In the genomic region with DNA sequence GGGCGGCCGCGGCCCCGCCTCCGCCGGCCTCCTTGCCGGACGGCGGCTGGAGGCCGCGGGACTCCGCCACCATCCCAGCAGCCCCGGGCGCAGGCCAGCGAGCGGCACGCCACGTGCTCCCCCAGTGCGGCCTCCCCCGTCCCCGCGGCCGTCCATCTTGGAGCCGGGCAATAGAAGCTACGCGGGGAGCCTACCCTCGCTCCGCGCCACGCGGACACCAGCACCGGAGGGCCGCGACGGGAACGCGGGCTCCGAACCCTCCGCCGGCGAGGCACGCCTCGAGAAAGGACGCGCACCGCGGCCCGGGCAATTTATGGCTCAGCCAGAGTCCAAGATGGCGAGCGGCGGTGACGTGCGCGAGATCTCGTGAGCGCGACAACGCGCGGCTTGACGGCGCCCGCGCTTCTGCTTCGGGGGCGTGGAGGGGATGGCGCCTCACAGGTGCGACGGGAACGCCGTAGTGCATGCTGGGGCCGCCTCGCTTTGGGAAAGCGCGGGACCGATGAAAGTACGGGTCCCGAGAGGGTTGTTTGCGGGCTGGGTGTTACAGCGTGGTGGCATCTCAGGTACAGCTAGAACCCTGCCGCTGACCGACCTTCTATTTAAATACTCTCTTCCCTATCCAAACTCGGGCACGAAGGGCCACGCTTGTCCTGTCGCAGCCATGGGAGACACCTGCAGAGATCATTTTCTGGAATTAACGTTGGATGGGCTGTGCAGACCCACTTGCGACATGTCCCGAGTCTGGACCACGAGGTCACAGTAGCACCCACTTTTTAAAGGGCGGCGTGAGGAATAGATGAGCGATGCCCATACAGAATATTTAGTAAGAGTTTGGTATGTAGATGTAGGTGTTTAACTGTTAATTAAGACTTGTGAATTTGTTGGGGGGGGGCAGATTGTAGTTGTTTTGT, we compare ENCODE assay signal across 7 mouse cellular contexts. TPM values are rescaled to one million over a fixed set of nuclear protein-coding genes. Genes with fewer than 3 reads are reported as not detected.
DNase-seq lines count a peak whose midpoint lies in the region; ATAC-seq and TF ChIP-seq lines count a peak whose summit lies in the region.

A gene (plus strand): TSS at position 157 of the 914 bp plus-strand sequence.
A gene (minus strand): TSS at position 400 of the 914 bp plus-strand sequence.

- H3K36me3 ChIP-seq in intestine, embryonic 16.5 days (ENCODE audit: control insufficient read depth, insufficient read depth, low read length) = no peaks in the 10 kb centered on the region
- no peaks in the 10 kb centered on the region for H3K36me3 ChIP-seq in midbrain, embryonic 12.5 days
- H3K36me3 ChIP-seq in small intestine, adult 2 months (ENCODE audit: control insufficient read depth, insufficient read depth, low read length) = no peaks in the 10 kb centered on the region

- H3K9me3 ChIP-seq in intestine, embryonic 16.5 days (ENCODE audit: control insufficient read depth, low read length) = no peaks in the 10 kb centered on the region
- no peaks in the 10 kb centered on the region for H3K9me3 ChIP-seq in midbrain, embryonic 12.5 days

- under 1% methylated on average over 87 of the region's 93 CpGs for WGBS in intestine, embryonic 16.5 days
- under 1% methylated on average over 83 of the region's 93 CpGs for WGBS in midbrain, embryonic 12.5 days
- under 1% methylated on average over 93 of the region's 93 CpGs for WGBS in small intestine, adult 2 months

- peak; percentile 96 for DNase-seq in adrenal gland, adult 2 months
- DNase-seq in embryo, embryonic 11.5 days (ENCODE audit: low read depth, low spot score) = peak; percentile 92
- peak; percentile 83 to 93 for DNase-seq in gastrocnemius, postnatal 4 days (ENCODE audit: low spot score in 2 of 2)
- DNase-seq in left cerebral cortex, postnatal 4 days = peak; percentile 95

- peaks cover 21% of the 10 kb centered on the region for H3K4me1 ChIP-seq in intestine, embryonic 16.5 days (ENCODE audit: control insufficient read depth, insufficient read depth, low read length)
- H3K4me1 ChIP-seq in midbrain, embryonic 12.5 days = peaks cover 23% of the 10 kb centered on the region
- peaks cover 8% of the 10 kb centered on the region; the same call in 1 of the 2 replicates for H3K4me1 ChIP-seq in small intestine, adult 2 months (ENCODE audit: control insufficient read depth, insufficient read depth, insufficient read length, low read length)

- no peaks in the 10 kb centered on the region for H3K27me3 ChIP-seq in intestine, embryonic 16.5 days (replicated peaks; ENCODE audit: control insufficient read depth, insufficient read depth, low read length)
- H3K27me3 ChIP-seq in midbrain, embryonic 12.5 days = no peaks in the 10 kb centered on the region
- no peaks in the 10 kb centered on the region for H3K27me3 ChIP-seq in small intestine, adult 2 months (ENCODE audit: control insufficient read depth, insufficient read depth, low read length)

- intact Hi-C loops in left cerebral cortex, postnatal 4 days (cut with DNase I) = no loop called here

- TF ChIP-seq POLR2A in small intestine, adult 2 months (IDR thresholded peaks at IDR 0.05; ENCODE audit: low read depth, low read length) = peak; percentile 44

- peak within 1 kb of the TSS; percentile 98 for H3K27ac ChIP-seq in intestine, embryonic 16.5 days (ENCODE audit: low read length)
- peak within 1 kb of the TSS; percentile 89 for H3K27ac ChIP-seq in midbrain, embryonic 12.5 days (replicated peaks)
- H3K27ac ChIP-seq in small intestine, adult 2 months (ENCODE audit: insufficient read depth, low read depth, low read length) = peak within 1 kb of the TSS; percentile 89

- peak within 1 kb of the TSS; percentile 64 for H3K4me2 ChIP-seq in intestine, embryonic 16.5 days (ENCODE audit: low read depth, low read length)
- peak within 1 kb of the TSS; percentile 65 for H3K4me2 ChIP-seq in midbrain, embryonic 12.5 days (replicated peaks)

- ATAC-seq in intestine, embryonic 16.5 days = peak; percentile 97
- peak; percentile 97 for ATAC-seq in midbrain, embryonic 12.5 days (ENCODE audit: low FRiP score, low read depth)

- peak within 1 kb of the TSS; percentile 93 for H3K4me3 ChIP-seq in intestine, embryonic 16.5 days (ENCODE audit: low read length)
- H3K4me3 ChIP-seq in midbrain, embryonic 12.5 days = peak within 1 kb of the TSS; percentile 89
- peak within 1 kb of the TSS; percentile 89 for H3K4me3 ChIP-seq in small intestine, adult 2 months (ENCODE audit: low read depth, low read length)

- TF ChIP-seq CTCF in small intestine, adult 2 months (IDR thresholded peaks at IDR 0.05; ENCODE audit: extremely low read depth, insufficient read length, insufficient replicate concordance, low read depth, low read length) = no peak

- H3K9ac ChIP-seq in intestine, embryonic 16.5 days (ENCODE audit: low read depth, low read length) = peak within 1 kb of the TSS; percentile 99
- H3K9ac ChIP-seq in midbrain, embryonic 12.5 days (replicated peaks) = peak within 1 kb of the TSS; percentile 93

RNA-seq across cellular contexts. Expression of the first gene that starts in this region (rescaled TPM):
- 10 to 100 TPM; 22.3 to 22.7 TPM for total RNA-seq in adrenal gland, adult 2 months (2021)
- 4.4 and 4.6 TPM in 2 replicates for polyA plus RNA-seq in adrenal gland, adult 2 months (2012; rRNA removed)
- total RNA-seq in gastrocnemius, postnatal 4 days (2021) = 1 to 10 TPM; 6.3 to 6.6 TPM
- polyA plus RNA-seq in intestine, embryonic 16.5 days (2015; fragmentation: Nextera tagmentation; extraction: Ambion mirVana) = 22.8 and 23.9 TPM in 2 replicates
- total RNA-seq in left cerebral cortex, postnatal 4 days (2021) = 1 to 10 TPM; 3.9 to 4.8 TPM
- polyA plus RNA-seq in midbrain, embryonic 12.5 days (2016; fragmentation: Nextera tagmentation; extraction: Ambion mirVana) = 15.2 and 17.5 TPM in 2 replicates
- polyA plus RNA-seq in small intestine, adult 2 months (2012; rRNA removed) = 1.0 and 1.9 TPM in 2 replicates

RNA-seq across cellular contexts. Expression of the second gene that starts in this region (rescaled TPM):
- total RNA-seq in adrenal gland, adult 2 months (2021) = 100 to 1,000 TPM in 1 of 2 experiments, 10 to 100 TPM in 1; 87.4 to 105 TPM
- polyA plus RNA-seq in adrenal gland, adult 2 months (2012; rRNA removed) = 34.9 and 35.1 TPM in 2 replicates
- 10 to 100 TPM; 92.2 to 94.5 TPM for total RNA-seq in gastrocnemius, postnatal 4 days (2021)
- 147 and 149 TPM in 2 replicates for polyA plus RNA-seq in intestine, embryonic 16.5 days (2015; fragmentation: Nextera tagmentation; extraction: Ambion mirVana)
- total RNA-seq in left cerebral cortex, postnatal 4 days (2021) = 10 to 100 TPM; 60.5 to 65.0 TPM
- polyA plus RNA-seq in midbrain, embryonic 12.5 days (2016; fragmentation: Nextera tagmentation; extraction: Ambion mirVana) = 93.3 and 97.2 TPM in 2 replicates
- polyA plus RNA-seq in small intestine, adult 2 months (2012; rRNA removed) = 17.5 and 36.0 TPM in 2 replicates

Comparison
In these comparisons a context has a peak if more than half of its experiments do, and no peak if none do; other contexts are left out.
1. Peak in every context shown above with its lines: DNase-seq, ATAC-seq, H3K4me3 ChIP-seq and H3K27ac ChIP-seq.